Mouse (Mus musculus): Measurements from ENCODE around the gene Chrd. TPM values are rescaled to one million over a fixed set of nuclear protein-coding genes. Genes with fewer than 3 reads are reported as not detected.

Chrd gene
- total and polyA plus RNA-seq, 3 experiments: 0.05 TPM; not detected in 2

DNA sequence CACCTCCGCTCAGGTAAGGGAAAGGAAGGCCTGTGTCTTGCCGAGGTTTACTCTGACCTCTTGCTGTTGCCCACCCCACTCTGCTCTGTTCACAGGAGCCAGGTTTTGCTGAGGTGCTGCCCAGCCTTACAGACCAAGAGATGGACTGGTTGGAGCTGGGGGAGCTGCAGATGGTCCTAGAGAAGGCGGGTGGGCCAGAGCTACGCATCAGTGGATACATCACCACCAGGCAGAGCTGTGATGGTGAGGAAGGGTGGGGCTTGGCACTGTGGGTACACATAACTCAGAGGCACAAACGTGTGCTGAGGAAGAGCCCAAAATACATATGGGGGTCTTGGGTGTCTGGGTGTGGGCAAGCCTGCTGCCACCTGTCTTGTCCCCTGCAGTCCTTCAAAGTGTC lies 2.7 kb downstream of the Chrd start:
- Histone ChIP-seq H3K9me3 (replicated peaks) (no peaks in the 10 kb centered on the region), H3K27me3 (ENCODE audit: insufficient read depth, low read length) (peaks cover 82% of the 10 kb centered on the region), H3K36me3 (replicated peaks) (no peaks in the 10 kb centered on the region), H3K4me3 (ENCODE audit: low read depth, low read length) (no peak overlapping the region), H3K4me1 (ENCODE audit: insufficient read depth, low read depth, low read length) (peaks cover 3% of the 10 kb centered on the region; the same call in 1 of the 2 replicates)
- DNase-seq (ENCODE audit: low spot score) (no peak), ATAC-seq (ENCODE audit: extremely low read depth, insufficient number of reproducible peaks, low FRiP score, poor library complexity, severe bottlenecking) (no peak)
- TF ChIP-seq CTCF (IDR thresholded peaks at IDR 0.05; ENCODE audit: low read depth, low read length) (no peak), GATA2 (IDR thresholded peaks at IDR 0.05; ENCODE audit: borderline replicate concordance, low read depth, low read length) (no peak), TAL1 (conservative IDR thresholded peaks at IDR 0.05; ENCODE audit: low read depth, low read length) (no peak), GATA1 (IDR thresholded peaks at IDR 0.05; ENCODE audit: borderline replicate concordance, low read length) (no peak), POLR2AphosphoS5 (IDR thresholded peaks at IDR 0.05; ENCODE audit: insufficient replicate concordance, low read depth, low read length) (no peak)

DNA sequence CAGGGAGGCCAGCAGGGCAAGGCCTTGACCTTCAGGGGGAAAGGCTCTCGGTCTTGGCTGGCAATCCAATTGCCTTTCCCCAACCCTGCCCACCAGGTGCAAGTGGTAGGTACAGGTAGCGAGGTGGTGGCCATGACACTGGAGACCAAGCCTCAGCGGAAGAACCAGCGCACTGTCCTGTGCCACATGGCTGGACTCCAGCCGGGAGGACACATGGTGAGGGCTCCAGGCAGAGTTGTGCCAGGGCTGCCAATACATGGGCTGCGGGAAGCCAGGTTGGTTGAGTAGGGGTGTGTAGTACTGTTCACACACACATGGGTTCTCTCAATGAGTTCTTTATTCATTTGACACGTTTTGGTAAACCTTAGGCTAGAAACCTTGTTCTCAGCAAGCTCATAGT lies 3.2 kb downstream of the Chrd start:
- H3K9me3 ChIP-seq (replicated peaks): no peaks in the 10 kb centered on the region
- H3K4me3 ChIP-seq (ENCODE audit: low read depth, low read length): no peak overlapping the region
- TF ChIP-seq GATA1 (IDR thresholded peaks at IDR 0.05; ENCODE audit: borderline replicate concordance, low read length): no peak
- no peak for TF ChIP-seq POLR2AphosphoS5 (IDR thresholded peaks at IDR 0.05; ENCODE audit: insufficient replicate concordance, low read depth, low read length)
- TF ChIP-seq CTCF (IDR thresholded peaks at IDR 0.05; ENCODE audit: low read depth, low read length): no peak
- no peak for TF ChIP-seq GATA2 (IDR thresholded peaks at IDR 0.05; ENCODE audit: borderline replicate concordance, low read depth, low read length)
- no peak for TF ChIP-seq TAL1 (conservative IDR thresholded peaks at IDR 0.05; ENCODE audit: low read depth, low read length)
- peaks cover 80% of the 10 kb centered on the region for H3K27me3 ChIP-seq (ENCODE audit: insufficient read depth, low read length)
- no peak for DNase-seq (ENCODE audit: low spot score)
- no peaks in the 10 kb centered on the region for H3K36me3 ChIP-seq (replicated peaks)
- no peak for ATAC-seq (ENCODE audit: extremely low read depth, insufficient number of reproducible peaks, low FRiP score, poor library complexity, severe bottlenecking)
- peaks cover 3% of the 10 kb centered on the region; the same call in 1 of the 2 replicates for H3K4me1 ChIP-seq (ENCODE audit: insufficient read depth, low read depth, low read length)

DNA sequence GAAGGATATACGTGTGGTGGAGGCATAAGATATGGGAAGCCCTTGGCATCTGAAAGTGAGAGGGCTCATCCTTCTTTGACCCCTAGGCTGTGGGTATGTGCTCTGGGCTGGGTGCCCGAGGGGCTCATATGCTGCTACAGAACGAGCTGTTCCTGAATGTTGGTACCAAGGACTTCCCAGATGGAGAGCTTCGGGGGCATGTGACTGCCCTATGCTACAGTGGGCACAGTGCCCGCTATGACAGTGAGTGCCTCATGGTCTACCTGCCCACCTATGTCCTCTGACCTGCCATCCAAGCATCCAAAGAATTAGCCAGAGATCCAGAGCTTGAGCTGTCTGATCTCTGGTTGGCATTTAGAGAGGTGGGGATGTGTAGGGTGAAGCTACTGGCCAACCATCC lies 3.9 kb downstream of the Chrd start:
- H3K4me3 ChIP-seq (ENCODE audit: low read depth, low read length): no peak overlapping the region
- ATAC-seq (ENCODE audit: extremely low read depth, insufficient number of reproducible peaks, low FRiP score, poor library complexity, severe bottlenecking) (no peak), DNase-seq (ENCODE audit: low spot score) (no peak)
- H3K36me3 ChIP-seq (replicated peaks): no peaks in the 10 kb centered on the region
- no peaks in the 10 kb centered on the region for H3K9me3 ChIP-seq (replicated peaks)
- TF ChIP-seq TAL1 (conservative IDR thresholded peaks at IDR 0.05; ENCODE audit: low read depth, low read length) (no peak), POLR2AphosphoS5 (IDR thresholded peaks at IDR 0.05; ENCODE audit: insufficient replicate concordance, low read depth, low read length) (no peak), GATA2 (IDR thresholded peaks at IDR 0.05; ENCODE audit: borderline replicate concordance, low read depth, low read length) (no peak), CTCF (IDR thresholded peaks at IDR 0.05; ENCODE audit: low read depth, low read length) (no peak), GATA1 (IDR thresholded peaks at IDR 0.05; ENCODE audit: borderline replicate concordance, low read length) (no peak)
- peaks cover 3% of the 10 kb centered on the region; the same call in 1 of the 2 replicates for H3K4me1 ChIP-seq (ENCODE audit: insufficient read depth, low read depth, low read length)
- H3K27me3 ChIP-seq (ENCODE audit: insufficient read depth, low read length): peaks cover 79% of the 10 kb centered on the region

DNA sequence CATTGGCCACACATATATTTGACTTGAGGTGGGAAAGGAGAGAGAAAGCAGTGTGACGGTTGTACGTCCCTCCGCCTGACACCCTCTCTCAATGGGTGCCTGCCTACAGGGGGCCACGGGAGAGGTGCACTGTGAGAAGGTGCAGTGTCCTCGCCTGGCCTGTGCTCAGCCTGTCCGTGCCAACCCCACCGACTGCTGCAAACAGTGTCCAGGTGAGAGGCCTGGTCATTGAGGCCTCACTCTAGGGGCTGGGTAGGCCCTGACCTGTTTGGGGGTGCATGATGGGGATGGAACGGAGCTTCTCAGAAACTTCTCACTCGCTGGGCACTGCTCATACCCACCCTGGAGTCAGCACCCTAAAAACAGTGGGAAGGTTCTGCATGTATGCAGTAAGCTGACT lies 6.9 kb downstream of the Chrd start:
- H3K36me3 ChIP-seq (replicated peaks): no peaks in the 10 kb centered on the region
- peaks cover 64% of the 10 kb centered on the region for H3K27me3 ChIP-seq (ENCODE audit: insufficient read depth, low read length)
- no peaks in the 10 kb centered on the region for H3K9me3 ChIP-seq (replicated peaks)
- ATAC-seq (ENCODE audit: extremely low read depth, insufficient number of reproducible peaks, low FRiP score, poor library complexity, severe bottlenecking): no peak
- no peaks in the 10 kb centered on the region for H3K4me1 ChIP-seq (ENCODE audit: insufficient read depth, low read depth, low read length)
- no peak overlapping the region for H3K4me3 ChIP-seq (ENCODE audit: low read depth, low read length)
- TF ChIP-seq CTCF (IDR thresholded peaks at IDR 0.05; ENCODE audit: low read depth, low read length): no peak
- no peak for TF ChIP-seq POLR2AphosphoS5 (IDR thresholded peaks at IDR 0.05; ENCODE audit: insufficient replicate concordance, low read depth, low read length)
- no peak for TF ChIP-seq TAL1 (conservative IDR thresholded peaks at IDR 0.05; ENCODE audit: low read depth, low read length)
- no peak for TF ChIP-seq GATA2 (IDR thresholded peaks at IDR 0.05; ENCODE audit: borderline replicate concordance, low read depth, low read length)
- no peak for TF ChIP-seq GATA1 (IDR thresholded peaks at IDR 0.05; ENCODE audit: borderline replicate concordance, low read length)
- DNase-seq (ENCODE audit: low spot score): no peak

DNA sequence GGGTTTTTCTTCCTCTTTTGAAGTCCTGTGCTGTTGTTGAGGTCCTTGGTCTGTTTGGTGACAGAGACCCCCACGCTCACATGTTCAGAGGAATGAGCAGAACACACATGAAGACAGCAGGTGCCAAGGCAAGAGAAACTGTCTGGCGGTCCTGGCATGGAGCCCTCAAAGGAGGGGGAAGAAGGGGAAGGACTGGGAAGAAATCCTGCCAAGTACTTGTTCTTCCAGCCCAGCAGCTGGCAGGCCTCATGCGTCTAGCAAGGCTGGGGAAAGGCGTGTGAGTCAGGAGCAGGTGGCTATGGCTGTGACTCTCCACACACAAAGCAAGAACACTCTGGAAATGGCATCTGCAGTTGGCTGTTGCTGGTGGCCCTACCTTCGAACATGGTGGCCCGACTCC lies 13.7 kb downstream of the Chrd start:
- Histone ChIP-seq H3K9me3 (replicated peaks) (no peaks in the 10 kb centered on the region), H3K36me3 (replicated peaks) (no peaks in the 10 kb centered on the region), H3K4me1 (ENCODE audit: insufficient read depth, low read depth, low read length) (peaks cover 2% of the 10 kb centered on the region; the same call in 1 of the 2 replicates), H3K27me3 (ENCODE audit: insufficient read depth, low read length) (peaks cover 34% of the 10 kb centered on the region), H3K4me3 (ENCODE audit: low read depth, low read length) (no peak overlapping the region)
- ATAC-seq (ENCODE audit: extremely low read depth, insufficient number of reproducible peaks, low FRiP score, poor library complexity, severe bottlenecking) (no peak), DNase-seq (ENCODE audit: low spot score) (no peak)
- TF ChIP-seq TAL1 (conservative IDR thresholded peaks at IDR 0.05; ENCODE audit: low read depth, low read length) (no peak), GATA1 (IDR thresholded peaks at IDR 0.05; ENCODE audit: borderline replicate concordance, low read length) (no peak), POLR2AphosphoS5 (IDR thresholded peaks at IDR 0.05; ENCODE audit: insufficient replicate concordance, low read depth, low read length) (no peak), GATA2 (IDR thresholded peaks at IDR 0.05; ENCODE audit: borderline replicate concordance, low read depth, low read length) (no peak), CTCF (IDR thresholded peaks at IDR 0.05; ENCODE audit: low read depth, low read length) (no peak)

DNA sequence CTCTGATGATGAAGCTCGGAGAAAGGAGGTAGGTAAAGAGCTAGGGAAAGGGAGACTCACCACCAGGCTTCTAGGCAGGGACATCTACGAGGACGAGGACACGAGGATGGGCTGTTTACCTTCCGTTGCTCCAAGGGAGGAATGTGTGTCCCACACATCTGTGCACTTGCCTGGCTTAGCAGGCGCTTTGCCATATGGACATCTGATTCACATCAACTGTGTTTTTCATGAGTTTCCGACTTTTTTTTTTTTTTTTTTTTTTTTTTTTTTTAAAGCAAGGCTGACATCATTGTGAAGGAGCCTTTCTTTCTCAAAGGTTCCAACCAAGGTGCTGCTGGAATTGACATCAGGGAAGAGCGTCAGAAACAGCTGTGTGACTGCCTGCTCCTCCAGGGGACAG lies 17.6 kb downstream of the Chrd start:
- Histone ChIP-seq H3K4me1 (ENCODE audit: insufficient read depth, low read depth, low read length) (peaks cover 2% of the 10 kb centered on the region; the same call in 1 of the 2 replicates), H3K36me3 (replicated peaks) (no peaks in the 10 kb centered on the region), H3K9me3 (replicated peaks) (no peaks in the 10 kb centered on the region), H3K27me3 (ENCODE audit: insufficient read depth, low read length) (peaks cover 22% of the 10 kb centered on the region), H3K4me3 (ENCODE audit: low read depth, low read length) (no peak overlapping the region)
- DNase-seq (ENCODE audit: low spot score): no peak
- TF ChIP-seq CTCF (IDR thresholded peaks at IDR 0.05; ENCODE audit: low read depth, low read length): no peak
- TF ChIP-seq GATA1 (IDR thresholded peaks at IDR 0.05; ENCODE audit: borderline replicate concordance, low read length): no peak
- no peak for TF ChIP-seq POLR2AphosphoS5 (IDR thresholded peaks at IDR 0.05; ENCODE audit: insufficient replicate concordance, low read depth, low read length)
- TF ChIP-seq TAL1 (conservative IDR thresholded peaks at IDR 0.05; ENCODE audit: low read depth, low read length): no peak
- no peak for TF ChIP-seq GATA2 (IDR thresholded peaks at IDR 0.05; ENCODE audit: borderline replicate concordance, low read depth, low read length)
- ATAC-seq (ENCODE audit: extremely low read depth, insufficient number of reproducible peaks, low FRiP score, poor library complexity, severe bottlenecking): no peak

Measured in G1E (cell line).